Mouse (Mus musculus) left cerebral cortex, adult 2 months (tissue): ENCODE measurements at regions not wholly inside any gene's neighbourhood (a gene's known extent, or its start where the extent isn't known, plus 50 kb on each side); places are given as distances from the start of the nearest gene placed in this dataset.
A peak's percentile ranks its signal among the peaks of the same experiment; 100 is the strongest.
"Not testable (repeated sequence)": the region's sequence is repeated elsewhere in the genome, so short reads cannot be mapped to it uniquely, and the experiment has no call there.

Source experiments
- DNase-seq, 2 experiments: peaks; one replicate each; pipeline ENCODE4 v3.0.0; 2021 to 2022; ENCODE audit warnings: low spot score in 2 of 2, mixed read lengths in 1 of 2; ENCODE audit errors: extremely low spot score in 1 of 2
- H3K27ac ChIP-seq: fragments of 200-600 bp; 2 replicates; pipeline ENCODE4 v1.8.1; 2022
- H3K4me3 ChIP-seq: fragments of 200-600 bp; 2 replicates; pipeline ENCODE4 v1.8.1; 2022
- CTCF ChIP-seq: fragments of 200-600 bp; IDR thresholded peaks from 2 replicates; pipeline ENCODE4 v1.8.1; 2022; ENCODE audit warnings: antibody characterized with exemption, mild to moderate bottlenecking, moderate library complexity
- intact Hi-C: fragments of 180-260 bp; cut with DNase I; formaldehyde crosslinking; loops from one replicate; pipeline ENCODE4 v1.15.1; 2025

GRCm38 (mm10) chr17:82484609-82485008, 730.5 kb upstream of the Pkdcc start:
- no peak for DNase-seq
- intact Hi-C loops, result loop anchor here (10.0 kb wide), 1 partner anchor 230 kb away; no protein-coding TSS in a partner anchor

GRCm38 (mm10) chr17:82457972-82458371, 719.8 kb upstream of the Slc8a1 start:
- no peak for TF ChIP-seq CTCF
- intact Hi-C loops, result no loop called here
- DNase-seq, result no peak
- no peak overlapping the region for H3K27ac ChIP-seq
- H3K4me3 ChIP-seq, result no peak overlapping the region

More at GRCm38 (mm10) chr17:82484609-82485008, 730.5 kb upstream of the Pkdcc start:
- no peak for TF ChIP-seq CTCF
- Histone ChIP-seq H3K4me3 (no peak overlapping the region), H3K27ac (peak overlapping the region; percentile 53; the same call in 1 of the 2 replicates)

- no peak for TF ChIP-seq CTCF
These were observed 715.7 kb upstream of the Slc8a1 start for GRCm38 (mm10) chr17:82453847-82454246.

GRCm38 (mm10) chr17:82439105-82439504, 700.9 kb upstream of the Slc8a1 start:
- H3K27ac ChIP-seq, result no peak overlapping the region
- intact Hi-C loops, result no loop called here
- DNase-seq, result no peak
- no peak overlapping the region for H3K4me3 ChIP-seq
- TF ChIP-seq CTCF, result no peak

More at GRCm38 (mm10) chr17:82453847-82454246, 715.7 kb upstream of the Slc8a1 start:
- H3K4me3 ChIP-seq, result no peak overlapping the region
- no peak for DNase-seq
- no peak overlapping the region for H3K27ac ChIP-seq
- intact Hi-C loops, result no loop called here

- no peak for TF ChIP-seq CTCF
- DNase-seq, result no peak
- intact Hi-C loops, result no loop called here
- no peak overlapping the region for H3K4me3 ChIP-seq
- no peak overlapping the region for H3K27ac ChIP-seq
These were observed 699.0 kb upstream of the Slc8a1 start for GRCm38 (mm10) chr17:82437206-82437605.

GRCm38 (mm10) chr17:82432678-82433077, 694.5 kb upstream of the Slc8a1 start:
- Histone ChIP-seq H3K4me3 (no peak overlapping the region), H3K27ac (no peak overlapping the region)
- DNase-seq, result no peak
- intact Hi-C loops, result no loop called here
- TF ChIP-seq CTCF, result no peak

GRCm38 (mm10) chr17:82408296-82408695, 670.1 kb upstream of the Slc8a1 start:
- no peak overlapping the region for H3K27ac ChIP-seq
- DNase-seq, result no peak
- intact Hi-C loops, result no loop called here
- no peak for TF ChIP-seq CTCF
- no peak overlapping the region for H3K4me3 ChIP-seq

- DNase-seq, result no peak
- no peak for TF ChIP-seq CTCF
- intact Hi-C loops, result no loop called here
- Histone ChIP-seq H3K4me3 (no peak overlapping the region), H3K27ac (no peak overlapping the region)
These were observed 661.2 kb upstream of the Slc8a1 start for GRCm38 (mm10) chr17:82399328-82399727.

- DNase-seq, H3K4me3 ChIP-seq, intact Hi-C loops, H3K27ac ChIP-seq: not testable (repeated sequence)
These were observed 641.2 kb upstream of the Slc8a1 start for GRCm38 (mm10) chr17:82379371-82379770.

GRCm38 (mm10) chr17:82378248-82378820, 640.2 kb upstream of the Slc8a1 start:
- no peak for TF ChIP-seq CTCF
- no peak overlapping the region for H3K27ac ChIP-seq
- intact Hi-C loops, result no loop called here
- no peak for DNase-seq
- H3K4me3 ChIP-seq, result no peak overlapping the region

GRCm38 (mm10) chr17:82377176-82377592, 639.0 kb upstream of the Slc8a1 start:
- DNase-seq, result no peak
- intact Hi-C loops, result no loop called here

GRCm38 (mm10) chr17:82367876-82368275, 629.7 kb upstream of the Slc8a1 start:
- intact Hi-C loops, result no loop called here
- no peak for DNase-seq
- TF ChIP-seq CTCF, result no peak
- Histone ChIP-seq H3K27ac (no peak overlapping the region), H3K4me3 (no peak overlapping the region)

More at GRCm38 (mm10) chr17:82377176-82377592, 639.0 kb upstream of the Slc8a1 start:
- Histone ChIP-seq H3K4me3 (no peak overlapping the region), H3K27ac (no peak overlapping the region)
- TF ChIP-seq CTCF, result no peak

- no peak for DNase-seq
- H3K4me3 ChIP-seq, result no peak overlapping the region
- no peak overlapping the region for H3K27ac ChIP-seq
- no peak for TF ChIP-seq CTCF
- intact Hi-C loops, result no loop called here
These were observed 627.8 kb upstream of the Slc8a1 start for GRCm38 (mm10) chr17:82366001-82366400.
